Mouse (Mus musculus): ENCODE data around the gene Itga10.
"Not testable (repeated sequence)": the region's sequence is repeated elsewhere in the genome, so short reads cannot be mapped to it uniquely, and the experiment has no call there.

The Itga10 gene

GRCm38 (mm10) chr3:96645018-96645649 is at the start of gene Itga10:
Gene Itga10 (plus strand): TSS chr3:96645584.
- peak; percentile 43 to 47 for DNase-seq

- DNase-seq: peak; percentile 41 to 52
Measured at GRCm38 (mm10) chr3:96595661-96596060, 49.7 kb upstream of the Itga10 start.

GRCm38 (mm10) chr3:96596228-96596707 is 49.1 kb upstream of the Itga10 start, which contains the start of gene Ankrd34a:
Gene Ankrd34a (plus strand): TSS chr3:96596636.
- DNase-seq: peak; percentile 87 to 91

GRCm38 (mm10) chr3:96596855-96597254 is 48.5 kb upstream of the Itga10 start:
- peak in 1 of 2 experiments; percentile 27 for DNase-seq

GRCm38 (mm10) chr3:96597435-96597891 is 47.9 kb upstream of the Itga10 start:
- DNase-seq: peak; percentile 49 to 55

GRCm38 (mm10) chr3:96598156-96599068 is 47.0 kb upstream of the Itga10 start:
- peak; percentile 59 to 61 for DNase-seq

GRCm38 (mm10) chr3:96599069-96599393 is 46.4 kb upstream of the Itga10 start:
- no peak for DNase-seq

- DNase-seq: no peak
Measured at GRCm38 (mm10) chr3:96599411-96599810, 46.0 kb upstream of the Itga10 start.

- peak; percentile 87 to 89 for DNase-seq
Measured at GRCm38 (mm10) chr3:96600639-96601250, 44.6 kb upstream of the Itga10 start, which contains the start of gene Lix1l. Gene Lix1l (plus strand): TSS chr3:96601149.

GRCm38 (mm10) chr3:96601251-96601787 is 44.1 kb upstream of the Itga10 start:
- peak; percentile 68 to 71 for DNase-seq

- no peak for DNase-seq
Measured at GRCm38 (mm10) chr3:96601941-96602703, 43.3 kb upstream of the Itga10 start.

GRCm38 (mm10) chr3:96602704-96603084 is 42.7 kb upstream of the Itga10 start:
- DNase-seq: no peak

GRCm38 (mm10) chr3:96603311-96603710 is 42.1 kb upstream of the Itga10 start:
- peak; percentile 42 to 59 for DNase-seq

GRCm38 (mm10) chr3:96606007-96606406 is 39.4 kb upstream of the Itga10 start:
- not testable (repeated sequence) for DNase-seq

- DNase-seq: no peak
Measured at GRCm38 (mm10) chr3:96606618-96607017, 38.8 kb upstream of the Itga10 start.

GRCm38 (mm10) chr3:96617941-96618340 is 27.4 kb upstream of the Itga10 start:
- no peak for DNase-seq

GRCm38 (mm10) chr3:96623201-96623600 is 22.2 kb upstream of the Itga10 start:
- DNase-seq: no peak

- peak; percentile 95 to 98 for DNase-seq
Measured at GRCm38 (mm10) chr3:96629729-96630600, 15.4 kb upstream of the Itga10 start, which contains the start of gene Rbm8a. Gene Rbm8a (plus strand): TSS chr3:96629933.

GRCm38 (mm10) chr3:96632058-96632457 is 13.3 kb upstream of the Itga10 start:
- no peak for DNase-seq

GRCm38 (mm10) chr3:96634015-96634414 is 11.4 kb upstream of the Itga10 start:
- DNase-seq: no peak
